Mouse (Mus musculus): ENCODE measurements around the gene Oas1e.

- TF ChIP-seq CTCF (IDR thresholded peaks at IDR 0.05; ENCODE audit: low read depth) (no peak), EP300 (IDR thresholded peaks at IDR 0.05; ENCODE audit: low read depth) (no peak)
Measured at GRCm38 (mm10) chr5:120776801-120777200, 18.5 kb downstream of the Oas1e start.

Data from liver, postnatal 0 days (tissue).